Mouse (Mus musculus) G1E (cell line): ENCODE results near the gene Cacna1c.

ENCODE experiments used
- CTCF ChIP-seq: IDR thresholded peaks from 2 replicates; pipeline ENCODE4 v1.5.1; 2012; ENCODE audit warnings: low read depth, low read length, inconsistent platforms, mixed read lengths
- GATA1 ChIP-seq: IDR thresholded peaks from 2 replicates; pipeline ENCODE4 v1.6.1; 2012; ENCODE audit warnings: borderline replicate concordance, low read length, inconsistent platforms, mixed read lengths
- POLR2AphosphoS5 ChIP-seq: IDR thresholded peaks from 2 replicates; pipeline ENCODE4 v1.6.1; 2012; ENCODE audit warnings: low read depth, low read length, inconsistent platforms; ENCODE audit not compliant: insufficient replicate concordance
- TAL1 ChIP-seq: conservative IDR thresholded peaks from 2 replicates; pipeline ENCODE4 v1.6.1; 2012; ENCODE audit warnings: low read depth, low read length, inconsistent platforms, mixed read lengths

DNA sequence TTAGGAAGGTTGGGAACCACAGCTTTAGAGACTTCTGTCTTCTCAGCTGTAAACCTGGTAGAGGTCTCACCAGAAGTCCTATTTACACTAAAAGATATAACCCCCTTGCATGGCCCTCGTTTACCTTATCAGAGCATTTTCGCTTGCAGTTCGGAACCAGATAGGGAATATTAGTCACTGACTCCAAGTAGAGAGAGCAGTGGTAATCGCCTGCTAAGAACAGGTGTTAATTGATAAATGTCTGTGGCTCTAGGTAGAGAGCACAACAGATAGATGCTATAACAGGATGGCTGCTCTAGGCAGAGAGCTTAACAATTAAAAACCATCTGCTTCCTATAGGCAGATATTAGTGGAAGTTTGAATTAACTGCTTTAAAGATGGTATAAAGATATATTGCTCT lies 657.6 kb downstream of the Cacna1c start:
- TF ChIP-seq CTCF (no peak), TAL1 (no peak), GATA1 (no peak), POLR2AphosphoS5 (no peak)
